Mouse (Mus musculus) embryonic facial prominence, embryonic 10.5 days (tissue): ENCODE measurements around the gene Tgfb3. TPM values are rescaled to one million over a fixed set of nuclear protein-coding genes. Genes with fewer than 3 reads are reported as not detected.

ENCODE experiments used
- DNase-seq: peaks from one replicate; pipeline ENCODE4 v3.0.0-alpha.2; 2017; ENCODE audit warnings: low spot score
- H3K27ac ChIP-seq: fragments of 300-500 bp; sonication (generic); replicated peaks from 2 replicates; pipeline ENCODE4 v1.5.1; 2016; ENCODE audit warnings: mild to moderate bottlenecking
- H3K27me3 ChIP-seq: fragments of 300-500 bp; sonication (generic); replicated peaks from 2 replicates; pipeline ENCODE4 v1.6.1; 2016; ENCODE audit warnings: low read depth, mild to moderate bottlenecking; ENCODE audit not compliant: poor library complexity, severe bottlenecking
- H3K36me3 ChIP-seq: fragments of 300-500 bp; sonication (generic); replicated peaks from 2 replicates; pipeline ENCODE4 v1.6.1; 2016; ENCODE audit warnings: mild to moderate bottlenecking, moderate library complexity
- H3K4me1 ChIP-seq: fragments of 300-500 bp; sonication (generic); 2 replicates; pipeline ENCODE4 v1.6.1; 2016
- H3K4me3 ChIP-seq: fragments of 300-500 bp; sonication (generic); 2 replicates; pipeline ENCODE4 v1.5.1; 2016; ENCODE audit warnings: mild to moderate bottlenecking, moderate library complexity
- H3K9me3 ChIP-seq: fragments of 300-500 bp; sonication (generic); 2 replicates; pipeline ENCODE4 v1.6.1; 2016; ENCODE audit warnings: mild to moderate bottlenecking
- WGBS: fragments of 180-500 bp; shearing (Covaris S2); methylation state at CpG from one replicate; pipeline ENCODE4 v1.1.7; 2016; 5-methylcytosine and 5-hydroxymethylcytosine counted together
- polyA plus RNA-seq: library from polyadenylated mRNA; unstranded; fragments of >200 nt; fragmentation: Nextera tagmentation; extraction: Ambion mirVana; gene quantifications from 2 replicates; pipeline ENCODE4 v1.2.1, GENCODE M21; 2016

The Tgfb3 gene
- polyA plus RNA-seq, 1 experiment from 2014 or later = 14.4 TPM

GRCm38 (mm10) chr12:86047376-86047775, 31.5 kb downstream of the Tgfb3 start:
- Histone ChIP-seq H3K27me3 (no peaks in the 10 kb centered on the region), H3K36me3 (peaks cover 13% of the 10 kb centered on the region), H3K4me3 (no peak overlapping the region), H3K9me3 (peaks cover 9% of the 10 kb centered on the region; the same call in 1 of the 2 replicates), H3K4me1 (peaks cover 8% of the 10 kb centered on the region), H3K27ac (no peak overlapping the region)
- WGBS = 89% methylated on average over 8 of the region's 8 CpGs
- no peak for DNase-seq

GRCm38 (mm10) chr12:86046776-86047175, 32.1 kb downstream of the Tgfb3 start:
- no peaks in the 10 kb centered on the region for H3K27me3 ChIP-seq
- no peak for DNase-seq
- H3K4me3 ChIP-seq = no peak overlapping the region
- WGBS = 94% methylated on average over 2 of the region's 2 CpGs
- peaks cover 8% of the 10 kb centered on the region for H3K4me1 ChIP-seq
- H3K36me3 ChIP-seq = peaks cover 13% of the 10 kb centered on the region
- H3K9me3 ChIP-seq = peaks cover 9% of the 10 kb centered on the region; the same call in 1 of the 2 replicates
- no peak overlapping the region for H3K27ac ChIP-seq

- no peak overlapping the region for H3K4me3 ChIP-seq
- 83% methylated on average over 5 of the region's 5 CpGs for WGBS
- H3K27ac ChIP-seq = no peak overlapping the region
- no peak for DNase-seq
- peaks cover 8% of the 10 kb centered on the region for H3K4me1 ChIP-seq
- H3K9me3 ChIP-seq = peaks cover 9% of the 10 kb centered on the region; the same call in 1 of the 2 replicates
- H3K36me3 ChIP-seq = peaks cover 16% of the 10 kb centered on the region
- H3K27me3 ChIP-seq = no peaks in the 10 kb centered on the region
Observed at GRCm38 (mm10) chr12:86046141-86046540, 32.7 kb downstream of the Tgfb3 start.

GRCm38 (mm10) chr12:86039751-86040150, 39.1 kb downstream of the Tgfb3 start:
- peaks cover 9% of the 10 kb centered on the region; the same call in 1 of the 2 replicates for H3K9me3 ChIP-seq
- WGBS = 91% methylated on average over 6 of the region's 6 CpGs
- no peak overlapping the region for H3K27ac ChIP-seq
- H3K27me3 ChIP-seq = no peaks in the 10 kb centered on the region
- peaks cover 18% of the 10 kb centered on the region for H3K36me3 ChIP-seq
- no peak for DNase-seq
- no peak overlapping the region for H3K4me3 ChIP-seq
- H3K4me1 ChIP-seq = peaks cover 24% of the 10 kb centered on the region

GRCm38 (mm10) chr12:86039078-86039477, 39.8 kb downstream of the Tgfb3 start:
- Histone ChIP-seq H3K9me3 (peaks cover 9% of the 10 kb centered on the region; the same call in 1 of the 2 replicates), H3K4me1 (peaks cover 26% of the 10 kb centered on the region), H3K4me3 (no peak overlapping the region), H3K36me3 (peaks cover 18% of the 10 kb centered on the region), H3K27me3 (no peaks in the 10 kb centered on the region), H3K27ac (no peak overlapping the region)
- WGBS = 77% methylated on average over 5 of the region's 5 CpGs
- no peak for DNase-seq

GRCm38 (mm10) chr12:86037235-86037921, 41.5 kb downstream of the Tgfb3 start:
- Histone ChIP-seq H3K9me3 (no peaks in the 10 kb centered on the region), H3K27ac (peak overlapping the region; percentile 60), H3K27me3 (no peaks in the 10 kb centered on the region), H3K36me3 (peaks cover 5% of the 10 kb centered on the region; the same call in 1 of the 2 replicates), H3K4me1 (peaks cover 27% of the 10 kb centered on the region), H3K4me3 (0 out of 2 replicates have a peak overlapping the region, but pooled peaks have one; percentile 5)
- 25% methylated on average over 12 of the region's 12 CpGs for WGBS
- peak; percentile 59 for DNase-seq

GRCm38 (mm10) chr12:86036368-86037166, 42.3 kb downstream of the Tgfb3 start:
- Histone ChIP-seq H3K36me3 (0 out of 2 replicates have a peak, but pooled peaks cover 5% of the 10 kb centered on the region), H3K4me3 (no peak overlapping the region), H3K9me3 (no peaks in the 10 kb centered on the region), H3K27me3 (no peaks in the 10 kb centered on the region), H3K27ac (peak overlapping the region; percentile 60), H3K4me1 (peaks cover 27% of the 10 kb centered on the region)
- 50% methylated on average over 9 of the region's 9 CpGs for WGBS
- no peak for DNase-seq

GRCm38 (mm10) chr12:86035586-86035985, 43.3 kb downstream of the Tgfb3 start:
- DNase-seq = no peak
- Histone ChIP-seq H3K4me1 (peaks cover 29% of the 10 kb centered on the region), H3K4me3 (no peak overlapping the region), H3K36me3 (no peaks in the 10 kb centered on the region), H3K9me3 (no peaks in the 10 kb centered on the region), H3K27me3 (no peaks in the 10 kb centered on the region), H3K27ac (no peak overlapping the region)

- 72% methylated on average over 5 of the region's 5 CpGs for WGBS
Observed at GRCm38 (mm10) chr12:86030932-86031331, 47.9 kb downstream of the Tgfb3 start.

GRCm38 (mm10) chr12:86027747-86028146, 51.1 kb downstream of the Tgfb3 start:
- H3K4me1 ChIP-seq = peaks cover 15% of the 10 kb centered on the region; the same call in 1 of the 2 replicates
- WGBS = 74% methylated on average over 1 of the region's 1 CpGs

More at GRCm38 (mm10) chr12:86030932-86031331, 47.9 kb downstream of the Tgfb3 start:
- Histone ChIP-seq H3K36me3 (0 out of 2 replicates have a peak, but pooled peaks cover 2% of the 10 kb centered on the region), H3K27me3 (no peaks in the 10 kb centered on the region), H3K4me3 (no peak overlapping the region), H3K9me3 (no peaks in the 10 kb centered on the region), H3K4me1 (peaks cover 17% of the 10 kb centered on the region), H3K27ac (no peak overlapping the region)
- no peak for DNase-seq

GRCm38 (mm10) chr12:86027000-86027399, 51.8 kb downstream of the Tgfb3 start:
- Histone ChIP-seq H3K9me3 (no peaks in the 10 kb centered on the region), H3K27ac (no peak overlapping the region), H3K4me1 (peaks cover 22% of the 10 kb centered on the region; the same call in 1 of the 2 replicates), H3K27me3 (no peaks in the 10 kb centered on the region), H3K4me3 (no peak overlapping the region), H3K36me3 (peaks cover 8% of the 10 kb centered on the region; the same call in 1 of the 2 replicates)
- DNase-seq = peak; percentile 27
- WGBS = 76% methylated on average over 5 of the region's 5 CpGs

More at GRCm38 (mm10) chr12:86027747-86028146, 51.1 kb downstream of the Tgfb3 start:
- Histone ChIP-seq H3K36me3 (peaks cover 8% of the 10 kb centered on the region; the same call in 1 of the 2 replicates), H3K27me3 (no peaks in the 10 kb centered on the region), H3K9me3 (no peaks in the 10 kb centered on the region), H3K4me3 (no peak overlapping the region), H3K27ac (no peak overlapping the region)
- DNase-seq = no peak

- H3K27ac ChIP-seq = no peak overlapping the region
- 91% methylated on average over 6 of the region's 6 CpGs for WGBS
- H3K4me1 ChIP-seq = peaks cover 20% of the 10 kb centered on the region; the same call in 1 of the 2 replicates
- DNase-seq = no peak
- peaks cover 8% of the 10 kb centered on the region; the same call in 1 of the 2 replicates for H3K36me3 ChIP-seq
- H3K4me3 ChIP-seq = no peak overlapping the region
- H3K9me3 ChIP-seq = no peaks in the 10 kb centered on the region
- H3K27me3 ChIP-seq = no peaks in the 10 kb centered on the region
Observed at GRCm38 (mm10) chr12:86025480-86025879, 53.4 kb downstream of the Tgfb3 start.
